Mouse (Mus musculus) cerebellum, adult 2 months (tissue): ENCODE measurements around the gene Nup35. TPM values are rescaled to one million over a fixed set of nuclear protein-coding genes. Genes with fewer than 3 reads are reported as not detected.

Experiments used
- DNase-seq, 2 experiments: peaks; one replicate each; pipeline ENCODE4 v3.0.0; 2021
- H3K27ac ChIP-seq: fragments of 200-500 bp; 2 replicates; pipeline ENCODE4 v1.5.1; 2012; ENCODE audit warnings: low read length, control low read depth, inconsistent platforms; ENCODE audit not compliant: insufficient read depth
- H3K27me3 ChIP-seq: fragments of 200-500 bp; 2 replicates; pipeline ENCODE4 v1.6.1; 2012; ENCODE audit warnings: inconsistent platforms, mild to moderate bottlenecking, low read length, moderate library complexity; ENCODE audit not compliant: control insufficient read depth, insufficient read depth
- H3K4me1 ChIP-seq: fragments of 200-500 bp; 2 replicates; pipeline ENCODE4 v1.6.1; 2011; ENCODE audit warnings: low read length; ENCODE audit not compliant: control insufficient read depth, insufficient read depth
- H3K4me3 ChIP-seq: fragments of 200-500 bp; replicated peaks from 2 replicates; pipeline ENCODE3; 2011; ENCODE audit warnings: mild to moderate bottlenecking, low read depth, low read length, control low read depth; ENCODE audit not compliant: insufficient read depth
- CTCF ChIP-seq: fragments of 200-500 bp; IDR thresholded peaks from 2 replicates; pipeline ENCODE4 v1.5.1; 2011; ENCODE audit warnings: low read depth, mild to moderate bottlenecking, control low read depth, low read length, moderate library complexity, borderline replicate concordance; ENCODE audit not compliant: insufficient read depth
- POLR2A ChIP-seq: fragments of 200-500 bp; IDR thresholded peaks from 2 replicates; pipeline ENCODE4 v1.6.1; 2011; ENCODE audit warnings: low read length, control low read depth, borderline replicate concordance; ENCODE audit not compliant: insufficient read depth
- WGBS: fragments of 180-500 bp; shearing (Covaris S2); methylation state at CpG from one replicate; pipeline ENCODE4 v1.1.7; 2018; 5-methylcytosine and 5-hydroxymethylcytosine counted together
- polyA plus RNA-seq: library from polyadenylated mRNA; depleted of rRNA; stranded (reverse); fragments of >200 nt; gene quantifications from 2 replicates; pipeline ENCODE4 v1.2.3, GENCODE M21; 2012

The Nup35 gene
- polyA plus RNA-seq, 1 experiment = 27.1 TPM

- TF ChIP-seq CTCF (no peak), POLR2A (no peak)
- no peaks in the 10 kb centered on the region for H3K27me3 ChIP-seq
- H3K4me1 ChIP-seq = peaks cover 6% of the 10 kb centered on the region; the same call in 1 of the 2 replicates
- H3K4me3 ChIP-seq = no peak overlapping the region
- 30% methylated on average over 3 of the region's 3 CpGs for WGBS
- H3K27ac ChIP-seq = no peak overlapping the region
- no peak for DNase-seq
Measured at GRCm38 (mm10) chr2:80639864-80640263, 22.8 kb downstream of the Nup35 start.

- Histone ChIP-seq H3K27ac (no peak overlapping the region), H3K4me1 (no peaks in the 10 kb centered on the region), H3K27me3 (no peaks in the 10 kb centered on the region), H3K4me3 (no peak overlapping the region)
- TF ChIP-seq POLR2A (no peak), CTCF (no peak)
- no peak for DNase-seq
Measured at GRCm38 (mm10) chr2:80661414-80661813, 44.4 kb downstream of the Nup35 start.

DNA sequence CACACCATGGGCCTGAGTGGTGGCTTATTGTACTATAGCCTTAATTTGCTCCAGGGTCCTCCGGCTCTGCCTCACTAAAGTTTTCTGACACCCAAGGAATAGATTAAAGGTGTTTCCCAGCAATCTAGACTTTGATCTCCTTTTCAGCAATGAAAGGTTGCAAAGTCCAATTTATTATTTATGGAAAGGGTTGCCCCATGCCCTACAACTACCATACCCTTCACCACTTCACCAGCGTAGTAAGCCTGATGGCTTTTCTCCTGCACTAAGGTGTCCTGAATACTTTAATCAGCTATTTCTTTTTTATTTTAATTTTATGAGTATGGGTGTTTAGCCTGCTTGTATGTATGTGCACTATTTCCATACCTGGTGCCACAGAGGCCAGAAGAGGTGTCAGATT is 45.6 kb downstream of the Nup35 start:
- no peak for DNase-seq
- TF ChIP-seq CTCF = no peak
- H3K4me1 ChIP-seq = peaks cover 2% of the 10 kb centered on the region; the same call in 1 of the 2 replicates
- no peaks in the 10 kb centered on the region for H3K27me3 ChIP-seq
- H3K27ac ChIP-seq = no peak overlapping the region
- 100% methylated on average over 2 of the region's 2 CpGs for WGBS
- no peak overlapping the region for H3K4me3 ChIP-seq

GRCm38 (mm10) chr2:80667396-80667964 is 50.4 kb downstream of the Nup35 start:
- Histone ChIP-seq H3K4me1 (peaks cover 2% of the 10 kb centered on the region; the same call in 1 of the 2 replicates), H3K27me3 (no peaks in the 10 kb centered on the region), H3K27ac (no peak overlapping the region), H3K4me3 (no peak overlapping the region)
- DNase-seq = peak; percentile 23 to 53
- whole genome bisulfite sequencing = 46% methylated on average over 5 of the region's 5 CpGs
- no peak for TF ChIP-seq CTCF
- no peak for TF ChIP-seq POLR2A

DNA sequence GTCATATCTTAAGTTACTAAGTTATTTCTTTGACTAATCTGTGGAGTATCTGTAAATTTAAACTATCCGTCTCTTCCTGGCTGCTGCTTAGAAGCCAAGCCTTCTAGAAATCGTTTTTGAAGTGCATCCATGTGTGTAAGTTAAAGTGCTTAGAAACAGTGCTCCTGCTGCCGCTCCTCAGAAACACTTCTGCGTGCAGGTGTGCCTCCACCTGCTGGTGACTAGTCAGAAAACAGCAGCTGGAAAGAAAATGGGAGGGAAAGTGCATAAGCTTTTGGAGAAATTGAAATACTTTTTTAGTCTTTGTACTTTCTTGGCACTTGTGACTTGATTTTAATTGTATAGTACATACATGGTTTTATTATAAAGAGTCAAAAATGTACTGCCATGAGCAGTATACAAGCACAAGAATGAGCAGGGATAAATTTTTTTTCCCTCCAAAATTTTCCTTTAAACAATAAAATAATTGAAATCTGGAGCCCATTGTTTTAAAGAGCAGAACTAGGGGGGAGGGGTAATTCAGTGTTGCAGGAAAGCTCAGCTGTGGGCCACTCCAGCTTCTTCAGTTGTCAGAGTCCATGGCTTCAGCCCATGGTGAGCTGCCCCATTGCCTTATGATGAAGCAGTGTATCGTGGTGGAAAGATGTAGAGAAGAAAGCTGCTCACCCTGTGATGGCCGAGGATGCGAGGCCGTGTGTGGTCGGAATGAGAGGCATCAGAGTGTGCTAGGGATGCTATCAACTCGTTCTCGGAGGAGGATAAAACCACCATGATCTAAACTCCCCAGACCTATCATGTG is 53.0 kb downstream of the Nup35 start:
- 82% methylated on average over 11 of the region's 11 CpGs for whole genome bisulfite sequencing
- no peak overlapping the region for H3K27ac ChIP-seq
- H3K4me3 ChIP-seq = no peak overlapping the region
- no peaks in the 10 kb centered on the region for H3K27me3 ChIP-seq
- TF ChIP-seq CTCF (no peak), POLR2A (no peak)
- peaks cover 2% of the 10 kb centered on the region; the same call in 1 of the 2 replicates for H3K4me1 ChIP-seq
- no peak for DNase-seq

DNA sequence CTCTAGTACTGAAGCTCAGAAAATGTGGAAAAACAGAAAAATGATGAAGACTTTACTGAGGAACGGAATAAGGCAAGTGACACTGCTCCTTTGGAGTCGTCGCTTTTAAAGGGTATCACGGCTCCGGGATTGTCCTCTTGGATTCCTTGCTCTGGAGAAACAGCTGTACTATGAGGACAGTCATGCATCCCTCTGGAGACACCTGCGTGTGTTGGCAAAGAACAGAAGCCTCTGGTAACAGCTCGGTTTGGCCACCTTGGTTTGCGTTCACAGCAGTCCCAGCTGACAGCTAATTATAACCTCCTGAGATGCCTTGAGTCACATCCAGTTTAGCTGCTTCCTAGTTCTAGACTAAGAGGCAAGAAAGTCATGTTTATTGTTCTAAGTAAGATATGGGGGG is 61.8 kb downstream of the Nup35 start:
- WGBS = 71% methylated on average over 8 of the region's 8 CpGs

GRCm38 (mm10) chr2:80683727-80684239 is 66.7 kb downstream of the Nup35 start:
- DNase-seq = no peak
- H3K4me3 ChIP-seq = no peak overlapping the region
- H3K27ac ChIP-seq = no peak overlapping the region
- 76% methylated on average over 6 of the region's 6 CpGs for WGBS
- no peaks in the 10 kb centered on the region for H3K4me1 ChIP-seq
- no peak for TF ChIP-seq POLR2A
- TF ChIP-seq CTCF = no peak
- no peaks in the 10 kb centered on the region for H3K27me3 ChIP-seq

More for the DNA sequence above, 61.8 kb downstream of the Nup35 start:
- Histone ChIP-seq H3K27ac (no peak overlapping the region), H3K4me1 (no peaks in the 10 kb centered on the region), H3K4me3 (no peak overlapping the region), H3K27me3 (no peaks in the 10 kb centered on the region)
- DNase-seq = no peak
- TF ChIP-seq CTCF (no peak), POLR2A (no peak)

DNA sequence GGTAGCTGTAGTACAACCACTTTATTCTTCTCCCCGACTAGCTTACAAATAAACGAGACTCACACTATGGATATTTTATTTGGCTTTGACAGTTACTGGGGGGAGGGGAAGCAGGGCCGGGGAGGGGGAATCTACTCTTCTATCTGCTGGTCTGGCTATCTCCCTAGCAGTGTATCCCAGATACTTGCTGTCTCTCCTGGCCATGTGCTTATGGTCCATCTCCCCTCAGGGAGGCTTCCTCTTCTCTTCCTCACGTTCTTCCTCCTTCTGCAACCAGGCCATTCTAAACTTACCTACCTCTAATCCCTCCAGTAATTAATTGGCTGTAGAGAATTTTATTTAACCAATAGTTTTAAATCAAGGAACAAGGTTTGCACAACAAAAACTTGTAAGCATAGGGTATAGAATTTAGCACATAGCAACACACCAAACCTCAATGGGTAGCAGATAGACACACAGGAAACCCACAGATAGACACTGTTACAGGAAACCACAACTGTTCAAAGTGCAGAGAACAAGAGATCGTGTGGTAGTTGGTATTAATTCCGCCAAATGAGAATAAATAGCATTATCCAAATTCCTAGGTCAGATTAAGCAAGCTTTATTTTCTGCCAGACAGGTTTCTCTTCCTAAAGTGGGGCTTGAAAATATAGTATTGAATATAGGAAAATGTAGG is 67.5 kb downstream of the Nup35 start:
- TF ChIP-seq POLR2A = no peak
- TF ChIP-seq CTCF = no peak
- Histone ChIP-seq H3K27me3 (no peaks in the 10 kb centered on the region), H3K4me1 (no peaks in the 10 kb centered on the region), H3K27ac (no peak overlapping the region), H3K4me3 (no peak overlapping the region)
- 87% methylated on average over 6 of the region's 6 CpGs for WGBS
- no peak for DNase-seq
